Mouse (Mus musculus) heart, adult 2 months (tissue): ENCODE results near the gene Tmem8.

Experiments
- EP300 ChIP-seq: fragments of 200-500 bp; IDR thresholded peaks from 2 replicates; pipeline ENCODE4 v1.6.1; 2011; ENCODE audit warnings: low read depth, low read length, control low read depth; ENCODE audit not compliant: insufficient read depth
- POLR2A ChIP-seq: fragments of 200-500 bp; IDR thresholded peaks from 2 replicates; pipeline ENCODE4 v1.6.1; 2011; ENCODE audit warnings: mild to moderate bottlenecking, low read depth, low read length, control low read depth; ENCODE audit not compliant: insufficient read depth

DNA sequence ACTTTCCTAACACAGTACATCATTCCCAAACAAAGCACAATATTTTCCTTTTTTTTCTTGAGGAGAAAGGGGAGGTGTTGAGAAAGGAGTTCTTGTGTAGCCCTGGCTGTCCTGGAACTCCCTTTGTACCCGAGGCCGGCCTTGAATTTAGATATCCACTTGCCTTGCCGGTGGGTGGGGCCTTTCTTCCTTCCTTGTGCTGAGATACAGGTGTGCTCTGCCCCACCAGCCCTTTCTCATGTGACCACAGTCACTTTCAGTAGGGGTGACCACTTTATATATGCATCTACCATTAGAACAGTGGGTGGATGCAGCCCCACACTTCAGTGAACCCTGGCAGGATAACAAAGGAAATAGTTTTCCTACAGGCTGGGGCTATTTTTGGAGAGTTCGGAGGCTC, 1.4 kb upstream of the Tmem8 start:
- TF ChIP-seq POLR2A, result no peak
- TF ChIP-seq EP300, result no peak
